Mouse (Mus musculus) forebrain, embryonic 12.5 days (tissue): Measurements from ENCODE around the gene Tsc2. TPM values are rescaled to one million over a fixed set of nuclear protein-coding genes. Genes with fewer than 3 reads are reported as not detected.

Source experiments
- ATAC-seq: fragments of 200-750 bp; cut with Nextera tagmentation; 2 replicates; pipeline ENCODE4 v1.8.0; 2017; ENCODE audit warnings: moderate TSS enrichment; ENCODE audit not compliant: low FRiP score
- H3K27ac ChIP-seq: fragments of 300-500 bp; sonication (generic); 2 replicates; pipeline ENCODE4 v1.5.1; 2016; ENCODE audit warnings: mild to moderate bottlenecking
- H3K27me3 ChIP-seq: fragments of 300-500 bp; sonication (generic); 2 replicates; pipeline ENCODE4 v1.6.1; 2016; ENCODE audit warnings: mild to moderate bottlenecking
- H3K36me3 ChIP-seq: fragments of 300-500 bp; sonication (generic); replicated peaks from 2 replicates; pipeline ENCODE4 v1.6.1; 2016; ENCODE audit warnings: mild to moderate bottlenecking
- H3K4me1 ChIP-seq: fragments of 300-500 bp; sonication (generic); 2 replicates; pipeline ENCODE4 v1.6.1; 2016
- H3K4me2 ChIP-seq: fragments of 300-500 bp; sonication (generic); 2 replicates; pipeline ENCODE4 v1.6.1; 2016; ENCODE audit warnings: mild to moderate bottlenecking, moderate library complexity
- H3K4me3 ChIP-seq: fragments of 300-500 bp; sonication (generic); replicated peaks from 2 replicates; pipeline ENCODE4 v1.5.1; 2016; ENCODE audit warnings: mild to moderate bottlenecking
- H3K9ac ChIP-seq: fragments of 300-500 bp; sonication (generic); 2 replicates; pipeline ENCODE4 v1.6.1; 2016; ENCODE audit warnings: mild to moderate bottlenecking
- H3K9me3 ChIP-seq: fragments of 300-500 bp; sonication (generic); 2 replicates; pipeline ENCODE4 v1.6.1; 2016
- whole genome bisulfite sequencing: fragments of 180-500 bp; shearing (Covaris S2); methylation state at CpG from one replicate; pipeline ENCODE4 v1.1.7; 2016; 5-methylcytosine and 5-hydroxymethylcytosine counted together
- polyA plus RNA-seq: library from polyadenylated mRNA; unstranded; fragments of >200 nt; fragmentation: Nextera tagmentation; extraction: Ambion mirVana; gene quantifications from 2 replicates; pipeline ENCODE4 v1.2.1, GENCODE M21; 2016

Gene Tsc2
- polyA plus RNA-seq, 1 experiment from 2014 or later = 78.4 TPM

GRCm38 (mm10) chr17:24635024-24635423, 2.6 kb upstream of the Tsc2 start:
- no peak overlapping the region for H3K9ac ChIP-seq
- H3K4me1 ChIP-seq = peaks cover 19% of the 10 kb centered on the region
- H3K4me3 ChIP-seq = no peak overlapping the region
- 93% methylated on average over 4 of the region's 4 CpGs for WGBS
- no peaks in the 10 kb centered on the region for H3K9me3 ChIP-seq
- ATAC-seq = no peak
- no peaks in the 10 kb centered on the region for H3K27me3 ChIP-seq
- no peak overlapping the region for H3K4me2 ChIP-seq
- H3K27ac ChIP-seq = no peak overlapping the region
- H3K36me3 ChIP-seq = peaks cover 14% of the 10 kb centered on the region

- Histone ChIP-seq H3K4me1 (peaks cover 19% of the 10 kb centered on the region), H3K4me2 (no peak overlapping the region), H3K27me3 (no peaks in the 10 kb centered on the region), H3K4me3 (no peak overlapping the region), H3K27ac (no peak overlapping the region), H3K9me3 (no peaks in the 10 kb centered on the region), H3K36me3 (peaks cover 25% of the 10 kb centered on the region), H3K9ac (no peak overlapping the region)
- no peak for ATAC-seq
- WGBS = 95% methylated on average over 11 of the region's 11 CpGs
These were observed 1.4 kb upstream of the Tsc2 start for GRCm38 (mm10) chr17:24633831-24634230.

- Histone ChIP-seq H3K36me3 (peaks cover 22% of the 10 kb centered on the region), H3K4me3 (peak overlapping the region; percentile 76), H3K27ac (peak overlapping the region; percentile 69), H3K4me1 (peaks cover 19% of the 10 kb centered on the region), H3K4me2 (peak overlapping the region; percentile 91), H3K9ac (peak overlapping the region; percentile 71), H3K9me3 (no peaks in the 10 kb centered on the region), H3K27me3 (no peaks in the 10 kb centered on the region)
- 11% methylated on average over 22 of the region's 22 CpGs for WGBS
- peak; percentile 52 for ATAC-seq
These were observed 501 bp upstream of the Tsc2 start for GRCm38 (mm10) chr17:24632813-24633449.

GRCm38 (mm10) chr17:24630072-24630471, 2.4 kb downstream of the Tsc2 start:
- peaks cover 19% of the 10 kb centered on the region for H3K4me1 ChIP-seq
- no peaks in the 10 kb centered on the region for H3K9me3 ChIP-seq
- H3K27me3 ChIP-seq = no peaks in the 10 kb centered on the region
- no peak overlapping the region for H3K4me3 ChIP-seq
- no peak overlapping the region for H3K4me2 ChIP-seq
- no peak overlapping the region for H3K27ac ChIP-seq
- no peak overlapping the region for H3K9ac ChIP-seq
- 90% methylated on average over 14 of the region's 14 CpGs for WGBS
- H3K36me3 ChIP-seq = peaks cover 49% of the 10 kb centered on the region
- ATAC-seq = no peak

- Histone ChIP-seq H3K4me1 (peaks cover 19% of the 10 kb centered on the region), H3K9ac (no peak overlapping the region), H3K9me3 (no peaks in the 10 kb centered on the region), H3K27me3 (no peaks in the 10 kb centered on the region), H3K36me3 (peaks cover 63% of the 10 kb centered on the region), H3K27ac (no peak overlapping the region), H3K4me2 (no peak overlapping the region), H3K4me3 (no peak overlapping the region)
- ATAC-seq = no peak
- 49% methylated on average over 5 of the region's 5 CpGs for WGBS
These were observed 3.8 kb downstream of the Tsc2 start for GRCm38 (mm10) chr17:24628646-24629045.

GRCm38 (mm10) chr17:24625472-24625871, 7.0 kb downstream of the Tsc2 start:
- Histone ChIP-seq H3K36me3 (peaks cover 92% of the 10 kb centered on the region), H3K9ac (no peak overlapping the region), H3K4me2 (no peak overlapping the region), H3K4me3 (no peak overlapping the region), H3K27me3 (no peaks in the 10 kb centered on the region), H3K27ac (no peak overlapping the region), H3K4me1 (no peaks in the 10 kb centered on the region), H3K9me3 (no peaks in the 10 kb centered on the region)
- no peak for ATAC-seq
- 94% methylated on average over 8 of the region's 8 CpGs for WGBS

GRCm38 (mm10) chr17:24617561-24618194, 14.8 kb downstream of the Tsc2 start:
- Histone ChIP-seq H3K27me3 (no peaks in the 10 kb centered on the region), H3K9ac (no peak overlapping the region), H3K4me3 (no peak overlapping the region), H3K27ac (no peak overlapping the region), H3K4me1 (no peaks in the 10 kb centered on the region), H3K9me3 (no peaks in the 10 kb centered on the region), H3K4me2 (no peak overlapping the region), H3K36me3 (peaks cover 93% of the 10 kb centered on the region)
- ATAC-seq = no peak
- WGBS = 87% methylated on average over 14 of the region's 14 CpGs

- H3K27me3 ChIP-seq = no peaks in the 10 kb centered on the region
- H3K36me3 ChIP-seq = peaks cover 78% of the 10 kb centered on the region
- WGBS = 92% methylated on average over 2 of the region's 2 CpGs
- ATAC-seq = no peak
- H3K27ac ChIP-seq = no peak overlapping the region
- no peak overlapping the region for H3K4me2 ChIP-seq
- H3K4me3 ChIP-seq = no peak overlapping the region
- no peak overlapping the region for H3K9ac ChIP-seq
- no peaks in the 10 kb centered on the region for H3K4me1 ChIP-seq
- H3K9me3 ChIP-seq = no peaks in the 10 kb centered on the region
These were observed 21.7 kb downstream of the Tsc2 start for GRCm38 (mm10) chr17:24610711-24611110.

- Histone ChIP-seq H3K4me1 (no peaks in the 10 kb centered on the region), H3K4me2 (no peak overlapping the region), H3K9me3 (no peaks in the 10 kb centered on the region), H3K27ac (no peak overlapping the region), H3K27me3 (no peaks in the 10 kb centered on the region), H3K36me3 (peaks cover 78% of the 10 kb centered on the region), H3K4me3 (no peak overlapping the region), H3K9ac (no peak overlapping the region)
- WGBS = 95% methylated on average over 8 of the region's 8 CpGs
- no peak for ATAC-seq
These were observed 23.6 kb downstream of the Tsc2 start for GRCm38 (mm10) chr17:24608874-24609273.

- Histone ChIP-seq H3K4me3 (no peak overlapping the region), H3K36me3 (peaks cover 77% of the 10 kb centered on the region), H3K4me2 (no peak overlapping the region), H3K9me3 (no peaks in the 10 kb centered on the region), H3K27ac (no peak overlapping the region), H3K4me1 (no peaks in the 10 kb centered on the region), H3K27me3 (no peaks in the 10 kb centered on the region), H3K9ac (no peak overlapping the region)
- 92% methylated on average over 4 of the region's 4 CpGs for WGBS
- no peak for ATAC-seq
These were observed 24.1 kb downstream of the Tsc2 start for GRCm38 (mm10) chr17:24608370-24608769.

GRCm38 (mm10) chr17:24604557-24604956, 27.9 kb downstream of the Tsc2 start:
- WGBS = 91% methylated on average over 3 of the region's 3 CpGs
- Histone ChIP-seq H3K9me3 (no peaks in the 10 kb centered on the region), H3K27me3 (no peaks in the 10 kb centered on the region), H3K9ac (no peak overlapping the region), H3K4me2 (no peak overlapping the region), H3K4me3 (no peak overlapping the region), H3K36me3 (peaks cover 96% of the 10 kb centered on the region), H3K27ac (no peak overlapping the region), H3K4me1 (no peaks in the 10 kb centered on the region)
- ATAC-seq = no peak

GRCm38 (mm10) chr17:24603961-24604360, 28.5 kb downstream of the Tsc2 start:
- Histone ChIP-seq H3K4me3 (no peak overlapping the region), H3K4me1 (no peaks in the 10 kb centered on the region), H3K9me3 (no peaks in the 10 kb centered on the region), H3K9ac (no peak overlapping the region), H3K4me2 (no peak overlapping the region), H3K27ac (no peak overlapping the region), H3K27me3 (no peaks in the 10 kb centered on the region), H3K36me3 (peaks cover 99% of the 10 kb centered on the region)
- 90% methylated on average over 8 of the region's 8 CpGs for WGBS
- ATAC-seq = no peak

GRCm38 (mm10) chr17:24600502-24600901, 31.9 kb downstream of the Tsc2 start:
- WGBS = 98% methylated on average over 4 of the region's 4 CpGs
- H3K36me3 ChIP-seq = peaks cover 99% of the 10 kb centered on the region
- no peaks in the 10 kb centered on the region for H3K9me3 ChIP-seq
- H3K4me1 ChIP-seq = no peaks in the 10 kb centered on the region
- no peak overlapping the region for H3K9ac ChIP-seq
- H3K27me3 ChIP-seq = no peaks in the 10 kb centered on the region
- H3K27ac ChIP-seq = no peak overlapping the region
- no peak for ATAC-seq
- H3K4me3 ChIP-seq = no peak overlapping the region
- no peak overlapping the region for H3K4me2 ChIP-seq
